Mouse (Mus musculus) lung, adult 18-20 months (tissue): ENCODE measurements at regions not wholly inside any gene's neighbourhood (a gene's known extent, or its start where the extent isn't known, plus 50 kb on each side); places are given as distances from the start of the nearest gene placed in this dataset.

Source experiments
- DNase-seq, 2 experiments: peaks; one replicate each; pipeline ENCODE4 v3.0.0; 2022; ENCODE audit warnings: mixed read lengths in 2 of 2

DNA sequence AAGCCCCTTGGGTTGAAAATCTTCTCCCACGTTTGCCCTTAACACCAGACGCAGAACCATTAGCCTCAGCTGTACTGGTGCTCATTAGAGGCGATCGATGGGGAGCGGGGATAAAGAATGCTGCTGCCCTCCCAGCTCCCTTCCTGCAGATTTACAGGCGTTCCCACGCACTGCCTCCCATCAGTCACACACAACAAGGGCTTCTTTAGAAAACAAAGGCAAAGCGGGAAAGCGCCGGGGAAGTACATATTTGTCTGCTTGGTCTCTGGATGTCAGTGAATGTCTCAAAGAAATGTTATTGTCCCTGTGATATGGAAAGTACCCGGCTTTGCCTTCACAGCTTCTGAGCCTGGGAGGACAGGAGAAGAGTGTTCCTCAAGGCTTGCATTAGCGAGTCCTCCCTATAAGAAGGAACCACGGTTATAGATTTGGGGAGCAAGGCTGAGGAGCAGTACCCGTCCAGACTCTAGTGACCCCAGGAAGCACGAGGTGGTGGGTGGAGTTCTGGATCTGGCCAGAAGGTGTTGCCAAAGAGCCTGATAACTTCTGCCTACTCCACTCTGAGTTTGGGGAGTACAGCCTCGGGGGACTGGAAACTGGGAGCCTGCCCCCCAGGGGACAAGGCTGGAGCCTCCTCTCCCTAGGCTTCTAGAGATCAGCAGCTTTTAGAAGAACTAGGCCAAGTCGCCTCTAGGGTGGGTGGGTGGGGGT is 173.0 kb upstream of the Mki67 start:
- no peak for DNase-seq

- no peak for DNase-seq
Measured at GRCm38 (mm10) chr7:135898876-135899275, 182.7 kb upstream of the Mki67 start.

- DNase-seq, result no peak
Measured at GRCm38 (mm10) chr7:135899765-135900164, 183.6 kb upstream of the Mki67 start.

DNA sequence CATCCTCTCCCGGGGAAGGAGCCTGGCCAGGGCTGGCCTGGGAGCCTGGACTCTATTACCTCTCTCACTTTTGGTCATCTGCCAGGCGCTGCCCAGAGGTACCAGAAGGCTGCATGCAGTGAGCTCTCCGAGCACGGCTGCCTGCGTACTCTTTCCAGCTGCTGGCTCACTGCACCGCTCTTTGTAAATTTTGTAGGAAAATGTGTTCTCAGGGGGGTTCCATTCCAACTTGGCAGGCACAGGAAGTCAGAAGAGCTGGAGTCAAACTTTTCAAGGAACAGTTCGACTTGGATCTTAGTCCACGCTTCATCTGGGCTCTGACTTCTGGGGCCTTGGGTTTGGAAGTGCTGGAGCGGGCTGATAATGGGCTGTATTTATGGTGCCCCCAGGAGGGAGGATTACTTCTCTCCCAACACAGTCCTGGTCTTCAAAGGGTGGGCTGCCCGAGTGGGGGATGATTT is 184.7 kb upstream of the Mki67 start:
- peak in 1 of 2 experiments; percentile 1 for DNase-seq

- no peak for DNase-seq
Measured at GRCm38 (mm10) chr7:135902106-135903055, 186.2 kb upstream of the Mki67 start.

DNA sequence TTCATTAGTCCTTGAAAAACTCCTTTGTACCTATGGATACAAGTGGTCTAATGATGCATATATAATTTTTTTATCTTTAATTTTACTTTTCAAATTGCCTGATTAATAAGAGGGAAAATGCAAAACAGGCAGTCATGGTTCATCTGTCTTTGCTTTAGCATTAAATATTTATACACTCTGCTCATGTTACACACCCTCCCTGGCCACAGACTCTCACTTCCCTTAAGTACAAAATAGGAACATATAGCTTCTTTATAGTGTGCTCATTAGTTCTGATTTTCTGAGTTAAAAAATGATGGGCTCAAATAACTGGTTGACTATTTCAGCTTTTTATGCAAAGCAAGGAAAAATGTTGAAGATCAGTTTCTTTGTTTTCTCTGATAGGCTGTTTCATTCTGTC is 195.2 kb upstream of the Mki67 start:
- DNase-seq, result no peak

- DNase-seq, result no peak
Measured at GRCm38 (mm10) chr7:135913923-135914634, 197.9 kb upstream of the Mki67 start.

DNA sequence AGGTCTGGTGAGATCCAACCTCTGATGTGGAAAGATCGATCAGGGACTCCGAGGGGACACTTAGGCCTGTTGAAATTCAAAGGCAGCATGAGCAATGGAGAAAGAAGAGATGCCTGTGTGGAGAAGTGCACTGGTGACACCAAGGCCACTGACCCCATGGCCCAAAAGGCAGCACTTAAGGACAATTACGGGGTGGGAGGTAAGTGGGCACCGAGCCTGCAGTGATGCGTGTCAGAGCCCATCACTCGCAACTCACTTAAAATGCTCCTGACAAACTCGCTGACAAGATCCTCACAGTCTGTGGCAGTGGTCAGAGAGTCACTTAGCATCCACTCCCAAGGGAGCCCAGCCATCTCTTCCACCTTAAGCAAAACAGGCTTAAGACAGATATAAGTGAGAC is 207.7 kb upstream of the Mki67 start:
- DNase-seq, result no peak

DNA sequence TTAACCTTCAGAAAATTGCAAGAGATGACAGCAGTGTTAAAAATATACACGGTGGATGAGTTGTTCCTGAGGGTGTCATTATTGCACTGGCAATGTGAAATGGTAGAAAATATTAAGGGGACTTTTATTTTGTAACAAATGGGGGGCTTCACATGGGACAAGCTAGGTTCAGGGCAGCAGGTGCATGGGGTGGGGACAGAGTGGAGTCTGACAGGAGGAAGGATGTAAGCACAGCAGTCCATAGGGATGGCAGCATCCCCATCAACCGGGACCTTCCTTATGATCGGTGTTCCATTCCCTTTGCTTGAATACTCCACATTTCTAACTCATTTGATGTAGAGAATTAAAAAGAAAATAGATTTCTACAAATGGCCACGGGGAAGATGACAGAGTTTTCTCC is 208.5 kb upstream of the Mki67 start:
- no peak for DNase-seq

- DNase-seq, result no peak
Measured at GRCm38 (mm10) chr7:135930091-135930490, 213.9 kb upstream of the Mki67 start.

GRCm38 (mm10) chr7:135932595-135933175 is 216.5 kb upstream of the Mki67 start:
- no peak for DNase-seq

DNA sequence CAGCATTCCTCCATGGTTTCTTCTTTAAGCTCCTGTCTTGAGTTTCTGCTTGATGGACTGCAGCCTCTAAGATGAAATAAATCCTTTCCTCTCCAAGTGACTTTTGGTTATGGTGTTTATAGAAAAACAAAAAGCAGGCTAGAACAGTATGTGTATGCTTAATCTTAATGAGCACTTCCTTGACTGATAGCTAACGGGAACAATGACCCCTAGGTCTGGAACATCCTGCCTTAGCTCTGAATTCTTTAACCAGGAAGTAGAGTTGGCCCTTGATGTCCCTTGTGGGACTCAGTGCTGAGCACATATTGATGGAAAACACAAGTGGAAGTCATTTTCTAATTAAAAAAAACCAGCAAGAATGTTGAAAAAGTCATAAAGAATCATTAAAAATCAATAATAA is 219.0 kb upstream of the Mki67 start:
- no peak for DNase-seq

DNA sequence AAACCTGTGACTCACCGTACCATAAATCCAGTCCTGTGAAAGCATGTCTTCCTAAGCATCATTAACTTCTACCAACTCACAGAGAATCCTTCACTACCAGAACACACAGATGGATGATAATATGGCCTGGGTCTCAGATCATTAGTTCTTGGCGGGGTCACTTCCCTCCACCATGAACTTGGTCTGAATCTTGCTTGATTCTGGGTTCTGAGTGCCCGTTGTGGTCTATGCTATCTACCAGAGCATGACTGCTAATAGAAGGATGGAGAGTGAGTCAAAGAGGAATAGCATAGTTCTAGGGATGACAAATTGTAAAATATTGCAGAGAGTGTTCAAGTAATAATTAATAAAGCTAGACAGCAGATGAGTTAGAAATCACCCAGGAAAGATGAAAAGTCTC is 221.3 kb upstream of the Mki67 start:
- DNase-seq, result no peak

DNA sequence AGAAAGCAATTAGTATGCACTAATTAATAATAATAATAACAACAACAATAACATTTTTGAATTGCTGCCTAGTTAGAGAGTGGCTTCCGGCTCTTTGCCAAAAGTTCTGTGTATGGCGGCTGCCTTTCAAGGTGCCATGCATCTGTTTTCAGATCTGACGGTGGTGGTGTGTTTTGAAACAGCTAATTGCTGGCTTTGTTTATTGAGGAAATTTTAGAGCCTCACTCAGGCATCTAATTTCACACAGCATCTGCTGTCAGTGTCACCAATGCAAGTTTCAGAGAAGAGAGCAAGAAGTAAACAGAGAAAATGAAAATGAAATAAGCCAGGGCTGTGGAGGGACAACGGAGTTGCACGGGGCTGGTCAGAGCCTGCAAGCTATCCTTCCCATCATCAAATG is 223.2 kb upstream of the Mki67 start:
- DNase-seq, result no peak

DNA sequence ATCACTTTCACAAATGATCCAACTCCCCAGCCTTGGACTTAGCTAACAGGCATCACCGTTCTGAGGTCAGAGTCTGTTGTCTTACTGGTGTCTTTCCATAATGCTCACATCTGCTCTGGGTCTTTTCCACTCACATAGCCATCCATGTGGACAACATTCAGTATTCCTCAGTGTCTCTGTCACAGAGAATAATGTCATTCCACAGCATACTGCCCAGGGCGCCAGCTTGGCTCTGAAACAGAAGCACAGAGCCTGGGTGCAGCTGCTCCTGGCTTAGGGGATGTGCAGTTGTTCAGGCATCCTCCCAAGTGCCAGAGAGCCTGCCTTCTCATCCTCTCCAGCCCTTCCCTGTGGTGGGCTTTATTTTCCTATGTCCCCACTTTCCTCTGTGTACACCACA is 226.7 kb upstream of the Mki67 start:
- no peak for DNase-seq

DNA sequence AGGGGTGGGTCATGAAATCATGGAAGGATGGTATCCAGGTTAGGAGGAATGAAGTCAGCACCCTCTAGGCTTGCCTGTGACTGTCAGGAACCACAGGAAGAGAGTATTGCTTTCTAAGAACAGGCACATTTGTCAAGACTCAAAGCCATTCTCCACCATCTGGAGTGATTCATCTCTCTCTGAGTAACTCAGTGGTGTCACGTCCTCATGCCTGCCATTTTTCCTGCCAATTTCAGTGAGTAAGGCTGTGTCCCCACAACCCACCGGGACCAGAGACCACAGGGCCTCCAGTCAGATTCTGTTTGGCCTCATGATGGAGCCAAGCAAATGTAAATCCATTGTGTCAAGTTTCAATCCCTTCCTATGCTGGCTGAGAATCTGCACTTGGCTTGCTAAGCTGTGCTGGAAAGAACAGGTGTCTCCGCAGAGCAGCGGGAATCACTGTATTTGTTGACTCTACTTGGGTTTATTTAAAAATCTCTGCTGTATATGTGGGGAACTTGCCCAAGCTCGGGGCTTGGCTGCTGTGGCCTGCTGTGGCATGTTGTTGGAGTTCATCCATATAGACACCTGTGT is 230.0 kb upstream of the Mki67 start:
- no peak for DNase-seq

GRCm38 (mm10) chr7:135961026-135961425 is 244.9 kb upstream of the Mki67 start:
- DNase-seq, result no peak

DNA sequence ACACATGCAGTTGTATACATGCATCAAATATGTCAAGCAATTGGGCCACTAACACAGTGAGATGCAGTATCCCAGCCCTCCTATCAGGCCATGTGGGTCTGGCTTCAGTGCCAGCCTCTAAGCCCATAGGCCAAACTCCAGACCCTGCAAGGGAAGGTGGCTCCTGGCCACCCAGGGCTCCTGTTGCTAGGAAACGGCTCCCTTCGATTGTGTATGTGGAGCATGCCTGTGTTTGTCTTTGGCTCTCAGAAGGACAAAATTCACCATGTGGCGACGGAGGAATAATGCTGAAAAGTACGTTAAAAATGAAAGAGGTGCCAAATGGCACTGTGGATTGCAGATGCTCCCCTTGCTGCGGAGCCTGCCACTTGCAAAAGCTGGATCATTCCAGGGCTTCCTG is 249.4 kb upstream of the Mki67 start:
- no peak for DNase-seq

DNA sequence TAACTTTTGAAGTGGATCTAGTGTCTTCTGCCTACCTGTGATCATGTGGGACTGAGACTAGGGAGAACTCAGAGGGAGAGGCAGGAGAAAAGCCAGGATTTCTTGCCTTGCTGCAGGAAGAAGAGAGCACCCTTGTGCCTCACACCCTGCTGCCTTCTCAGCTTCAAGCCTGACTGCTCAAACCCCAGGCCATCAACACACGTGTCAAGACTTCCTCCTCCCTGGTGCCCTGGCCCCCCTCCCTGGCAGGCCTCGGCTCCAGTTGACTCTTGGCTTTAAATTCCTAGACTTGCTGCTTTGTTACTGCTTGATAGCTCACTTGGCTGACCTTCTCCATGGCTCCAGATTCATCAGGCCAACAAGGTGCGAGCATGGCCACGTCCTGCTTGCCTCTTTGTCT is 250.1 kb upstream of the Mki67 start:
- DNase-seq, result no peak

GRCm38 (mm10) chr7:135968638-135969037 is 252.5 kb upstream of the Mki67 start:
- no peak for DNase-seq

GRCm38 (mm10) chr7:135986021-135986420 is 269.9 kb upstream of the Mki67 start:
- no peak for DNase-seq

GRCm38 (mm10) chr7:135990321-135990720 is 274.2 kb upstream of the Mki67 start:
- no peak for DNase-seq

- no peak for DNase-seq
Measured at GRCm38 (mm10) chr7:135996896-135997295, 280.7 kb upstream of the Mki67 start.
